Mouse (Mus musculus) limb, embryonic 11.5 days (tissue): ENCODE data around the gene Zmiz1. TPM values are rescaled to one million over a fixed set of nuclear protein-coding genes. Genes with fewer than 3 reads are reported as not detected.

Experiments used
- ATAC-seq: fragments of 200-750 bp; cut with Nextera tagmentation; 2 replicates; pipeline ENCODE4 v1.8.0; 2017; ENCODE audit warnings: low read depth; ENCODE audit not compliant: insufficient number of reproducible peaks, low FRiP score, low TSS enrichment
- DNase-seq: peaks from one replicate; pipeline ENCODE4 v3.0.0-alpha.2; 2015; ENCODE audit warnings: low spot score
- H3K27ac ChIP-seq: fragments of 300-500 bp; sonication (generic); replicated peaks from 2 replicates; pipeline ENCODE4 v1.5.1; 2014; ENCODE audit warnings: low read depth, mild to moderate bottlenecking, low read length
- H3K27me3 ChIP-seq: fragments of 300-500 bp; sonication (generic); 2 replicates; pipeline ENCODE4 v1.6.1; 2014; ENCODE audit warnings: mild to moderate bottlenecking, low read length, mixed read lengths; ENCODE audit not compliant: control insufficient read depth, insufficient read depth
- H3K36me3 ChIP-seq: fragments of 300-500 bp; sonication (generic); 2 replicates; pipeline ENCODE4 v1.6.1; 2014; ENCODE audit warnings: mild to moderate bottlenecking, low read length, moderate library complexity, mixed read lengths; ENCODE audit not compliant: control insufficient read depth, insufficient read depth
- H3K4me1 ChIP-seq: fragments of 300-500 bp; sonication (generic); 2 replicates; pipeline ENCODE4 v1.6.1; 2014; ENCODE audit warnings: low read length, mixed read lengths; ENCODE audit not compliant: control insufficient read depth, insufficient read depth
- H3K4me2 ChIP-seq: fragments of 300-500 bp; sonication (generic); 2 replicates; pipeline ENCODE4 v1.6.1; 2014; ENCODE audit warnings: low read depth, mild to moderate bottlenecking, moderate library complexity; ENCODE audit not compliant: severe bottlenecking
- H3K4me3 ChIP-seq: fragments of 300-500 bp; sonication (generic); 2 replicates; pipeline ENCODE4 v1.5.1; 2014; ENCODE audit warnings: low read depth, low read length
- H3K9ac ChIP-seq: fragments of 300-500 bp; sonication (generic); 2 replicates; pipeline ENCODE4 v1.6.1; 2014; ENCODE audit warnings: mild to moderate bottlenecking, low read length
- H3K9me3 ChIP-seq: fragments of 300-500 bp; sonication (generic); 2 replicates; pipeline ENCODE4 v1.6.1; 2016; ENCODE audit warnings: low read length; ENCODE audit not compliant: control insufficient read depth
- WGBS: fragments of 180-500 bp; shearing (Covaris S2); extraction: QIAGEN DNeasy Blood & Tissue Kit; methylation state at CpG from one replicate; pipeline ENCODE4 v1.1.7; 2014; 5-methylcytosine and 5-hydroxymethylcytosine counted together
- polyA plus RNA-seq: library from polyadenylated mRNA; unstranded; fragments of >200 nt; fragmentation: Nextera tagmentation; extraction: Ambion mirVana; gene quantifications from 2 replicates; pipeline ENCODE4 v1.2.1, GENCODE M21; 2014

Gene Zmiz1
- polyA plus RNA-seq, 1 experiment from 2014 or later: 59.0 TPM

DNA sequence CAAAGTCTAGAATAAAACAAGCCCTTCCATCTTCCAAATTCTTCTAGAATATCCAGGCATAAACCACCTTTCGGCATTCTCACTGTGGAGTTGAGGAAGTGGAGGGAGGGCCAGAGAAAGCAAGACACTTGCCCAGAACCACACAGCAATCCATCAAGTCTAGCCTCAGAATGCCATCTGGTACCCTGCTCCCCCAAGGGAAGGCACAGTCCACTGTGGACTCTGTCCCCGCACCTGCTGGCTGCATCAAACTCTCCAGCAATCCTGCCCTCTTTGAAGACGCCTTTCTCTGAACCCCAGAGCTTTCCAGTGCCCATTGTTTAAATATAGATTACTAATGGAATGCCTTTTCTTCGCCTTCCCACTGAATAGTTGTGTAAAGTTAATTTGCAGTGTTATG lies 62.5 kb downstream of the Zmiz1 start:
- DNase-seq (no peak), ATAC-seq (no peak)
- Histone ChIP-seq H3K4me1 (peaks cover 26% of the 10 kb centered on the region), H3K36me3 (peaks cover 6% of the 10 kb centered on the region; the same call in 1 of the 2 replicates), H3K27ac (no peak overlapping the region), H3K9me3 (no peaks in the 10 kb centered on the region), H3K27me3 (no peaks in the 10 kb centered on the region), H3K9ac (no peak overlapping the region), H3K4me3 (no peak overlapping the region), H3K4me2 (no peak overlapping the region)
- 80% methylated on average over 4 of the region's 4 CpGs for WGBS

DNA sequence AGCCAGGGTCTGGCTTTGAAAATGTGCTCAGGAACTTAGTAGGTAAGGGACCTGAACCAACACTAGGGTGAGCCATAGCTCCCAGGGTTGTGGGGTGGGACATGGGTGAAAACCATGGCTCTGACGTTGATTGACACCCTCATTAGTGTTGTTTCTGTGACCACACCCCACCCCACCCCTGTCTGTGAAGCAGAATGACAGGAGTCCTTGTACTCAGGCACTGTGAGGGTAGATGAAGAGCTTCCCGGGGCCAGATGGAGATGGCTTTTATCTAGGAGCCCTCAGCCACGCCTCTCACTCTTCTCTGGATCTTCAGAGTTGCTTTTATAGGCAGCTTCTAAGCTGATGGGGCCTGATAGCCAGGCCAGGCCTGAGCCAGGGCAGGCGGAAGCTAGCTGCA lies 63.4 kb downstream of the Zmiz1 start:
- 38% methylated on average over 4 of the region's 4 CpGs for WGBS
- ATAC-seq (no peak), DNase-seq (no peak)
- H3K36me3 ChIP-seq: peaks cover 6% of the 10 kb centered on the region; the same call in 1 of the 2 replicates
- peaks cover 17% of the 10 kb centered on the region for H3K4me1 ChIP-seq
- no peak overlapping the region for H3K9ac ChIP-seq
- no peak overlapping the region for H3K4me2 ChIP-seq
- H3K4me3 ChIP-seq: no peak overlapping the region
- H3K27me3 ChIP-seq: no peaks in the 10 kb centered on the region
- no peak overlapping the region for H3K27ac ChIP-seq
- H3K9me3 ChIP-seq: no peaks in the 10 kb centered on the region

GRCm38 (mm10) chr14:25523230-25524110 lies 64.5 kb downstream of the Zmiz1 start:
- Histone ChIP-seq H3K27me3 (no peaks in the 10 kb centered on the region), H3K9ac (peak overlapping the region; percentile 7; the same call in 1 of the 2 replicates), H3K9me3 (no peaks in the 10 kb centered on the region), H3K4me2 (no peak overlapping the region), H3K27ac (no peak overlapping the region), H3K4me3 (no peak overlapping the region), H3K36me3 (peaks cover 6% of the 10 kb centered on the region; the same call in 1 of the 2 replicates), H3K4me1 (peaks cover 11% of the 10 kb centered on the region)
- DNase-seq (no peak), ATAC-seq (no peak)
- WGBS: 69% methylated on average over 11 of the region's 11 CpGs

GRCm38 (mm10) chr14:25524111-25524495 lies 65.1 kb downstream of the Zmiz1 start:
- H3K4me3 ChIP-seq: no peak overlapping the region
- peaks cover 9% of the 10 kb centered on the region for H3K4me1 ChIP-seq
- no peaks in the 10 kb centered on the region for H3K9me3 ChIP-seq
- H3K27me3 ChIP-seq: no peaks in the 10 kb centered on the region
- 0 out of 2 replicates have a peak, but pooled peaks cover 6% of the 10 kb centered on the region for H3K36me3 ChIP-seq
- DNase-seq (no peak), ATAC-seq (no peak)
- no peak overlapping the region for H3K9ac ChIP-seq
- WGBS: 82% methylated on average over 9 of the region's 9 CpGs
- H3K4me2 ChIP-seq: no peak overlapping the region
- H3K27ac ChIP-seq: no peak overlapping the region

DNA sequence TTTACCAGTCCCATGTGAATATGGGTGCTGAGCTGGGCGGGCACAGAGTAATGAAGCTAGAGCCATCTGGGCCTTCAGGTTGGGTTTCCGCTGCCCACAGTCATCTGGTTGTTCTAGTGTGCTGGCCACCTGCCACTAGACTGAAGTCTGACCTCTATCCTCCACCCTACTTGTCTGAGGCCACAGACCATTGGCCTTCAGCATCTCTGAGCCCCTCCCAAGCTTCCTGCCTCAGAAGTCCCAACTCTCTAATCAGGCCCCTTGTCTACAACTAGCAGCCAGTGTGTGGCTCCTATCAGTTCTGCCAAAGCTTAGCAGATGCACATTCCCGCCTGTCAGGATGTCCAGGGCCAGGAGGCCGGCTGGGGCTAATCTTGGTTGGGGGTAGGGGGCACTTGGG lies 65.9 kb downstream of the Zmiz1 start:
- Histone ChIP-seq H3K9me3 (no peaks in the 10 kb centered on the region), H3K36me3 (0 out of 2 replicates have a peak, but pooled peaks cover 6% of the 10 kb centered on the region), H3K27ac (no peak overlapping the region), H3K9ac (no peak overlapping the region), H3K4me3 (no peak overlapping the region), H3K4me2 (no peak overlapping the region), H3K4me1 (peaks cover 5% of the 10 kb centered on the region), H3K27me3 (no peaks in the 10 kb centered on the region)
- WGBS: 73% methylated on average over 4 of the region's 4 CpGs
- DNase-seq (no peak), ATAC-seq (no peak)

GRCm38 (mm10) chr14:25525729-25526128 lies 66.7 kb downstream of the Zmiz1 start:
- Histone ChIP-seq H3K9ac (no peak overlapping the region), H3K9me3 (no peaks in the 10 kb centered on the region), H3K36me3 (0 out of 2 replicates have a peak, but pooled peaks cover 4% of the 10 kb centered on the region), H3K27ac (no peak overlapping the region; the same call in 1 of the 2 replicates), H3K4me1 (peaks cover 2% of the 10 kb centered on the region), H3K4me3 (no peak overlapping the region), H3K27me3 (no peaks in the 10 kb centered on the region), H3K4me2 (no peak overlapping the region)
- ATAC-seq (no peak), DNase-seq (no peak)
- 71% methylated on average over 8 of the region's 8 CpGs for WGBS

DNA sequence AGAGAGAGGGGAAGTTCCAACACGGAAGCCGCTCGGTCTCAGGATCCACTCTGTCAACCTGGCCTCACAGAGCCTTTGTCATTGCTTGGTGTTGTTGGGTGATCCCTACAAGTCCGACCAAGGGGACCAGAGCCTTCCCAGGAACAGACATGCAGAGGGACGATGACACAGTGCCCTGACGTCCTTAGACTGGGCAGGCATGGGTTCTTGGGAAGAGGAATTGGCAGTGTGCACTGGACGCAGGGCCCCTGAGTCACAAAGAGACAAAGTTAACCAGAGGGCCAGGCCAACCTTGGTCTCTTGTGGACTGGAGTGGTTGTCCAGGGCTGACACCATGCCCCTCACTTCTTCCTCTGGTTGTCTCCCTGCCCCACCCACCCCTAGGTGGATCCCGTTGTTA lies 67.9 kb downstream of the Zmiz1 start:
- 0 out of 2 replicates have a peak, but pooled peaks cover 4% of the 10 kb centered on the region for H3K36me3 ChIP-seq

DNA sequence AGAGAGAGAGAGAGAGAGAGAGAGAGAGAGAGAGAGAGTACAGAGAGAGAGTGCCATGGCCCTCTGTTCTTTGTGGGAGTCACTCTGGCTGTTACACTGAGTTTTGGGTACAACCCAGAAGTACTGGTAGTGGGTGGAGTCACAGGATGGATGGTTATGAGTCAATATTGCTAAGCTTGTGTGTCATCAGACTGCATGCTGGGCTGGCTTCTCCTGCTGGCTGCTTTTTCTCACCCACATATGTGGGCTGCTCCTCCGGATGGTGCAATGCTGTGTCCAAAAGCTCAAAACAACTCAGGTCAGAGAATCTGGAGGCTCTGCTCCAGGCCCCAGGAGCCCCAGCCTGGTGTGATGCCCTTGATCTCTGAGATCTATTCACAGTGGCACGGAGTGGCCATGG lies 68.3 kb downstream of the Zmiz1 start:
- no peak overlapping the region for H3K9ac ChIP-seq
- no peak overlapping the region for H3K4me3 ChIP-seq
- no peaks in the 10 kb centered on the region for H3K9me3 ChIP-seq
- H3K27me3 ChIP-seq: no peaks in the 10 kb centered on the region
- 0 out of 2 replicates have a peak, but pooled peaks cover 4% of the 10 kb centered on the region for H3K36me3 ChIP-seq
- WGBS: 88% methylated on average over 2 of the region's 2 CpGs
- no peak overlapping the region for H3K4me2 ChIP-seq
- ATAC-seq: no peak
- no peak overlapping the region for H3K27ac ChIP-seq
- no peak for DNase-seq
- no peaks in the 10 kb centered on the region for H3K4me1 ChIP-seq

More for the DNA sequence above, 67.9 kb downstream of the Zmiz1 start:
- Histone ChIP-seq H3K9ac (no peak overlapping the region), H3K9me3 (no peaks in the 10 kb centered on the region), H3K27ac (no peak overlapping the region), H3K4me2 (no peak overlapping the region), H3K4me1 (no peaks in the 10 kb centered on the region), H3K4me3 (no peak overlapping the region), H3K27me3 (no peaks in the 10 kb centered on the region)
- ATAC-seq (no peak), DNase-seq (no peak)
- 86% methylated on average over 8 of the region's 8 CpGs for WGBS
